Mouse (Mus musculus) CD4-positive, CD25-positive, alpha-beta regulatory T cell, adult 4 months (primary cell): ENCODE measurements around the gene Scd1. TPM values are rescaled to one million over a fixed set of nuclear protein-coding genes. Genes with fewer than 3 reads are reported as not detected.
A peak's percentile ranks its signal among the peaks of the same experiment; 100 is the strongest.
"Not testable (repeated sequence)": the region's sequence is repeated elsewhere in the genome, so short reads cannot be mapped to it uniquely, and the experiment has no call there.

Experiments
- ATAC-seq: one replicate; pipeline ENCODE4 v1.8.0; 2017
- polyA plus RNA-seq, 2 experiments: library from polyadenylated mRNA; unstranded; fragments of 100-300 nt; shearing (Covaris generic); gene quantifications; one replicate each; pipeline ENCODE4 v1.2.1; 2017

Gene Scd1
- polyA plus RNA-seq, 2 experiments from 2014 or later, result 3.2 TPM; not detected in 1

DNA sequence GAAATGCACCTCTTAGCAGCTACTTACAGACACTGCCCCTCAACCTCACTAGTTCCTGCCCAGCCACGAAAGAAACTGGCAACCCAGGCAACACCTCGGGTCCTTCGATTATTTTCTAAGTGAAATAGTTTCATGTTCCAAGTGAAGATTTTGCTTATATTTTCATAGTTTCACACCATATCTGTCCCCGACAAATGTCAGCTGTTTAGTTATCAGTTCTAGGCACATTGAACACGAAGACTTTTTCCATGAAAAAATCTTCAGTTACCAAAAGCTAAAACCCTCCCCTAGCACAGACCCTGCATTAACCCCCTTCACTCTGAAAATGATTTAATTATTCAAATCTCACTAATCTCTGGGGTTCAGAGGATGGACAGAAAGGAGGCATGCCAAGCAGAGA is 10.9 kb downstream of the Scd1 start:
- ATAC-seq, result no peak

DNA sequence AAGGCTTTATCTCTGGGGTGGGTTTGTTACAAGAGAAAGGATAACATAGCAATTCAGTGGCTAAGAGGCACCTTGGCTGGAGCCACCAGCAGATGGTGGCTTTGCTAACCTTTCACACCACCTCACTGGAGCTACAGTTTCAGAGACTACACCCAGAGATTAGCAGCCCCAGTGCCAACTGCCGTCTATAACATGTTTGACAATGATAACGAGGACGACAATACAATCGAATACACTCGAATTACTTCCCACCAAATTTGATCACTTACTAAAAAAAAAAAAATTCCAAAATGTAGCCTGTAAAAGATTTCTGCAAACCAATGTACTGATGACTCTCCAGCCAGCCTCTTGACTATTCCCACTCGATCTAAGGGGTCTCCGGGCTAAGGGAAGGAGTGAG is 12.7 kb downstream of the Scd1 start:
- ATAC-seq, result no peak

DNA sequence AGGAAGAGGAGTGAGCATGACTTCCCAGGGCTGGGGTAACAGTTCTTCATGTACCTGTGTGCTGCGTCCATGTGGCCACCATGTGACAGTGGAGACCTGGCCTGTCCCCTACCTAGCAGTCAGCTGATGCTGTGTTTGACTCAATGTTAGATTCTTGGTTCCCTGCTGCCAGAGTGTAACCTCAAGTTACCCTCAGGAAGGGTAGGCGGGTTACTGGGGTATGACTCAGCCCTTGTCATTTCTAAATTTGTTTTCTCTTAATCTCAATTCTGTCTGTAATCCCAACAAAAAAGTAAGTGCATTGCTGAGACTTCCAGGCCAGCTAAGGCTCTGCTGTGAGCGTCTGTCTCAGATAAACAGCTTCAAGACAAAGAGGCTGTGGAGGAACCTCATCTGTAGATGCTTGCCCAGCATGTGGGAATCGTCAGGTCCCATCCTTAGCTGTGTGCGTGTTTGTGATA is 13.7 kb downstream of the Scd1 start:
- no peak for ATAC-seq

DNA sequence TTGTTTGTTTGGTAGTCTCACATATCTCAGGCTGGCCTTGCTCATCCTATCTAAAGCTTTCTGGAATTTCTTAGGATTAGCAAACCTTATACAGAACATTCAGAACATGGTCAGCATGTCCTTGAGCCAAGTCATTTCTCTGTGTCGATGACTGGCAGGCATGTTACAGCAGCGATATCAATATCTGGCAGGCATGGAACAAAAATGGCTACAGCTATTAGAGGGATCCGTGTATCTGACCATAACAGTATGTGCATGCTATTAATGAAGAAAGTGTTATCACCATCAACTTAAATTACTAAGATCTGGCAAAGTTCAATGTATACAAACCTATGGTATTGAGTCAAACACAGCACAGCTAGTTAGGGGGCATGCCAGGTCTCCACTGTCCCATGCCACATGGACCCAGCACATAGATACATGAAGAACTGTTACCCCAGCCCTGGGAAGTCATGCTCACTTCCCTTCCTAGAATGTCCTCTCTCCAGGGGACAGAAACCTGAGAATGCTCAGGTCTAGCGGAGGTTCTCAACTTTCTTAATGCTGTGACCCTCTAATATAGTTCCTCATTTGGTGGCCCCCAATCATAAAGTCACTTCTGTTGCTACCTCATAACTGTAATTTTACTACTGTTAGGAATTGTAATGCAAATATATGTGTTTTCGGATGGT is 15.2 kb downstream of the Scd1 start:
- ATAC-seq, result no peak

DNA sequence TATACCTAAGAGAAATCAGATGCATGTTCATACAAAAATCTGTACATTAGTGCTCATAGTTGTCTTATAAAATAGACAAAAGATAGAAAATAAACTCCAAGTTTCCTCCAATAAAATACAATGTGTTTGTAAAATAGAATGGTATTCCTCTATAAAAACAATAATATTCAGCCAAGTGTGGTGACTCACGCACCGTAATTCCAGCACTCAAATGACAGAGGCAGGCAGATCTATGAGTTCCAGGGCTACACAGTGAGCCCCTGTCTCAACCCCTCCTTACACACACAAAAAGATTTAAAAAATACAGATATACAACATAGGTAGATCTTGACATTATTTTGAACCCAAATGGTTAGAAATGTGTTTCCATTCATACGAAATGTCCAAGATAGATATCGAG is 15.8 kb downstream of the Scd1 start:
- ATAC-seq, result no peak

DNA sequence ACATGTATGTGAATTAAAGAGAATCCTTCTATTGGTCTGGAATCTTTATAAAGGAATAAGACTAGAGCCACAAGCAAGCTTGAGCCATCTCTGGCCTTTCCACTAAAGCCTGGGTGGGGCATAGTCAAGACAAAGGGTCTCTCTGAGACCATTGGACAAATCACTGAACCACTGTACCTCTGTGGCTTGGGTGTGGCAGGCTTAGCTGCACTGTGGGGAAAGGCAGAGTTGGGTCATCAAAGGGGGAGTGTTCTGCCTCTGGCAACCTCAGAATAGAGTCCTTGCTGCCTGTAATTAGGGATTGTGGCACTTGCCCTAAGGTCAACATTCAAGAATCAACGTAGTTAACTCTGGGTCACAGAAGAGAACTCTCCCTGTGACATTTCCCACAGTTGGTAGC is 18.2 kb downstream of the Scd1 start:
- ATAC-seq, result no peak

DNA sequence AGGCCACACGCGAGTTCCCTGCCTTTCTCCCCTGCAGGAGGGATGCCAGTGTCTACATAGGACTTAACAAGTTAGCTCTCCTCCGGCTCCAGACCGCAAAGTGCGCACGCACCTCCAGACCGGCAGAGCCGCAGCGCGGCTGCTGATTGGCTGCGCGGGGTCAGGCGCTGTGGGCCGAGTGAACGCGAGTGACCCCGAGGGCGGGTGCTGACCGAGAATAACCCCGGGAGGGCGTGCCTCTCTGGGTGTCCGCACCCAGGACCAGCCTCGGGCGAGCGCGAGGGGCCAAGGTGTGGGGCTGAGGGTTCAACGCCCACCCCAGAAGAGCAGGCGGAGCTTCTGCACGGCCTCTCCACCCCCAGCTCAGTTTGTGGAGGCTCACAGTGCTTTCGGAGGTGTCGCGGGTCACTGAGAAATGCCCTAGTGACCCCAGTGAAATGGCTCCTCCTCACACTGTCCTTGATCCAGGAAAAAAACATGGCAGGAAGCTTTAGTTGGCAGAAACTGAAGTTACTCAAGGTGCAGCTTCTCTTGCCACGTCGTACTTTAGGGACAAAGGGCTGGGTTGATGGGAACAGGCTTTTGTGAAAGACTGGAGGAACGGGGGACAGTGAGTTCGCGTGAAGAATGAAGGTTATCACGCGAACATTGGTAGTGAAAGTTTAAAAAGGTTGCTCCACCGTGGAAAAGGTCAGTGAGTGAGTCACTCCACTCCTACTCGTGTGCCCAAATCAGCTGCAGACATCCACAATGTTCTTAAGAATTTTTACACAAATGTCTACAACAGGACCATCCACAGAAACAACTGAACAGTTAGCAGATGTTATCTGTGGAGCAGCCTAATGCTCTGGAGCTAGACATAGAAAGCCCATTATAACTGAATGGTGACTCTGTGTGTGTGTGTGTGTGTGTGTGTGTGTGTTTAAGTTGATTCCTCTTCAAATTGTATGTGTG is 18.9 kb downstream of the Scd1 start:
- ATAC-seq, result peak; percentile 96

DNA sequence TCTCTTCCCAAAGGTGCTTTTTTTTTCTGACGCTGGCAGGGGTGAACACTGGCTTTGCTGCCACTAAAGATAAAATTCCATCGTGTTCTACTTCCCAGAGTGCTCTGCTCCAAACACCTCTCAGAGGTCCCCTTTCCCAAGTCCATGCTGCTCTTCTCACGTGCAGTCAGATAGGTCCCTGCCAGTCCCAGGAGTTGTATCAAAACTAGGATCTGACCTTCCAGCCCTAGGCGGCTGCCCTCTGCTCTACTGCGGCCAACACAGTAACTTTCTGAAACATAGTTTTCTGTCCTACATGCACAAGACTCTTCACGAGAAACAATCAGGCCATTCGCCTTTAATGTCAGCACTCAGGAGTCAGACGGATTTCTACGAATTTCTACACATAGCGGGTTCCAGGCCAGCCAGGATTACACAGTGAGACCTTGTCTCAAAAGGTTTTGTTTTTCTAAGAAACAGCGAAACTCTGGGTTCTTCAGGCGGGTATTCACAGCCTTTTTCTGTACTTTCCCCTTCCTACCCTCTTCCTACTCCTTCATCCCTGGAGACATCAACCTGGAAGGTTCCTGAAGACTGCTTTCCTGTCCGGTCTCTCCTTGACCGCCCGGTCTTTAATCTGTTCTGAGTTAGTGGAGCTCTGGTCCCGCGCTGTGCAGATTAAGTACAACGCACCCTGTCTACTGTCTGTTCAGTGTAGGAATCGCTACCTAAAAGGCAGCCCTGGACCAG is 19.8 kb downstream of the Scd1 start:
- peak; percentile 18 for ATAC-seq

DNA sequence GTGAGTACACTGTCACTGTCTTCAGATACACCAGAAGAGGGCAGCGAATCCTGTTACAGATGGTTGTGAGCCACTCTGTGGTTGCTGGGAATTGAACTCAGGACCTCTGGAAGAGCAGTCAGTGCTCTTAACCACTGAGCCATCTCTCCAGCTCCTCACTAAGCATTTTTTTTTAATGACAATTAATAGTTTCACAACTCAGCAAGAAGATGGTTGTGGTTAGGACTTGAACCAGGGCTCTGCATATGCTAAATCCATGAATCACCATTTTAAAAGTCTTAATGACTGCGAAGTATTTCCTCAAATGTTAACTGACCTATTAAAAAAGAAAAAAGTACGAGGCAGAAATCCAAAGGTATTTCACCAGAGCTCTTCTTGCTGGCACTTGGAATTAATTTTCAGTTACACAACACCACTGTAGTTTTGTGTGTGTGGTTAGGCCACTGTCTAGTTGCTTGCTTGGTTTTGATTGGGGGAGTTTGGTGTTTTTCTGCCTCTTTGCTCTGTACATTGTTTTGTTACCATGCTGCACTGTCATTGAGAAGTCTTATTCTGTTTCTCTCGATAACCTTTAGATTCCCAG is 20.5 kb downstream of the Scd1 start:
- ATAC-seq, result no peak

DNA sequence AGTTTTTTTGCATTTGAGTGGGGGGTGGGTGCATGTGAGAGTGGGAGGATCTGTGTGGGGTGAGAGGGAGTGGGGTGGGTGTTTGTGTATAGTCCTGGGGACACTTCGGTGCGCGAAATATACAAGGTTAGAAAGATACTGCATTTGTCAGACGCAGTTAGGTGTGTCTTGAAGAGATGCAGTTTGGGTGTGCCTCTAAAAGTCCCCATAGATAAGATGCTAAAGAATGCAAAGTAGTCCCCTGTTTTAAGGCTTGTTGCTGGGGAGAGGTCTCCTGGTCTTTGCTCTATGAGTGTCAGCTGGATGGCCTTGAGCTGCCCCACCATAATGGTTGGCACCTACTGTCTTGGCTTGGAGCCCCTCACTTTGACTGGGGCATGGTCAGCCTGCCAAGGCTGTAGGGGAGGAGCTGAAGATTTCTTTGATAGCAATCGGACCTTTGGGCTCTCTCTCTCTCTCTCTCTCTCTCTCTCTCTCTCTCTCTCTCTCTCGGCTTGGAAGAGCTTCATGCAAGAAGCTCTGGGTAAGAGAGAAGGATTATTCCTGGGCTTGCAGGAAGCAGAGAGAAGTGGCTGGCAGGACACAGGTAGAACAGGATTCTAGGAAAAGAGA is 21.7 kb downstream of the Scd1 start:
- ATAC-seq, result no peak

DNA sequence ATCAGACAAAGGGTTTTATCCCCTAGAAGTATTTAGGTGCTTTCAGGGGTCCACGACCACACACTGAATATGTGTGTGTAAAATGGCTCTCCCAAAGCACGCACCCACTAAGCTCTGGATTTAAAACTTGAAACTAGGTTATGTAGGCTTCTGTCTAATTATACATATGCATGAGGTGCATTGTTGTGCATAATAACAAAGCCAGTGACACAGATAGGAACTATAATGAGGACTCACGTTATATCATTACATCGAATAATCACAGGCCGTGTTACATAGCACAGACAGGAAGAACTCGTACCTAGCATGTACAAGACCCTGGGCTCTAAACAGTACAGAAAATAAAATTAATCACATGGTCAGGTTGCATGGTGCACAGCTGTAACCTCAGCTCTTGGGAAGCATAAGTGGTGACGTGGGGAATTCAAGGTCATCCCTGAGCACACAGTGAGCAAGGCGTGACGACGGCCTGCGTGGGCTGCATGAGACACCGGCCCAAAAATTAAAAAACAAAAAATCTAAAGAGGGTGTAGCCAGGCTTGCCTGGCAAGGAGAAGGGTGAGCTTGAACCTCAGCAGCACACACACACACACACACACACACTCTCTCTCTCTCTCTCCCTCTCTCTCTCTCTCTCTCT is 24.9 kb downstream of the Scd1 start:
- ATAC-seq, result no peak

DNA sequence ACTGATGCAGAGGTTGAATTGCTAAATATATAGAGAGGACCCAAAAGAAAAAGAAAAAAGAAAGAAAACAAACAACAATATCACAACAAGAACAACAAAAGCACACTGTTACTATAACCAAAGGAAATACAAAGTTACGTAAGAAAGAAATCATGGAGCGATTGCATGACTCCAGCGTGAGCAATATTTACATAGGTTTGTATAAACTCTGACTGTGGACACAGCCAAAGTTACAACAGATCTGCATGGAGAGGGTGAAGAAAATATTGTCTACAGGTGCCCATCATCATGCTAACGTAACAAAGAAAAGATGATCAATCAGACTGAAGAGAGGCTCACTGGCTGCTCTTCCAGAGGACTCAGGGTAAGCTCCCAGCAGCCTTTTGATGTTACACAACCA is 27.6 kb downstream of the Scd1 start:
- no peak for ATAC-seq

DNA sequence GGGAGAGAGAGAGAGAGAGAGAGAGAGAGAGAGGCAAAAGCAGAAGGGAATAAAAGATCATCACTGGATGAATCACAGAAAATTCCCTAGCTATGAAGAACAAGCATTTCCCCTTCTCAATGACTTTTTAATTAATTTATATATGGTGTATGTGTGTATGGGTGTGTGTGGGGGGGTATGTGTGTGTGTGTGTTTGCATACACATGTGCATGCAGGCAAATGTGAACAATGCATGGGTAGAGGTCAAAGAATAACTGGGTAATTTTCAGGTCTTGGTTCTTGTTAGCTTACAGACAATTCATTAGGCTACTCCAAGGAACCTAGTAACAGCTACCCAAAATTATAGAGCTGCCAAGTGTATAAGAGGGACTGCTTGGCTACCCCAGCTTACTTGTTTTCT is 28.6 kb downstream of the Scd1 start:
- ATAC-seq, result no peak

DNA sequence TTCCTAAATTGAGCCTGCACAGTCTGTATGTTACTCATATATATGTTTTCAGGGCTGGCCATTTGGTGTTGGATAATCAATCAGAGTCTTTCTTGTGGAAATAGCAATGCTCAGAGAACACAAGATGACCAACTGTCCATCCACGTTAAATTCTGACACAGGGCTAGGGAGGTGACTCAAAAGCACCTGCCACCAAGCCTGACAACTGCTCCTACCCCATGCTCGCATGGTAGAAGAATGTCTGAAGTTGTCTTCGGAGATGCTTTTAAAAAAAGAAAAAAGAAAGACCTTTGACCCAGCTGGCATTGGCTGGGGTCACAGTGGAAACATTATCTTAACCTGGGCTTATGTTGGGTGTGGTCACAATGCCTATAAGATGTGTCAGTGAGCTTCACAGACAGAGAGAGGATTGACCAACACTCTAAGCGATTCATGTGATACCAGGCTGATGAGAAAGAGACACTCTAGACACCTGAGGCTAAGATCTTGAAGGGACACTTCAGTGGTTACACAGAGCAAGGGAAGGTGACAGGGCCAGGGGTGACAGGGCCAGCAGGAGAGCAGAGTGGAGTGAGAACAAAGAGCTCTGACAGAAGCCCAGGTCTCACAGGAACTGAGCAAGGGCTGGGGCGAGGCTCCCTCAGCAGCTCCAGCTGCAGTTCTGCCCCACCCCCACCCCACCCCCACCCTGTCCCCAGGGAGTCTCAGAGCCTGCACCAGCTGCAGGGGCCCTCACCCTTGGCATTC is 29.9 kb downstream of the Scd1 start:
- no peak for ATAC-seq

DNA sequence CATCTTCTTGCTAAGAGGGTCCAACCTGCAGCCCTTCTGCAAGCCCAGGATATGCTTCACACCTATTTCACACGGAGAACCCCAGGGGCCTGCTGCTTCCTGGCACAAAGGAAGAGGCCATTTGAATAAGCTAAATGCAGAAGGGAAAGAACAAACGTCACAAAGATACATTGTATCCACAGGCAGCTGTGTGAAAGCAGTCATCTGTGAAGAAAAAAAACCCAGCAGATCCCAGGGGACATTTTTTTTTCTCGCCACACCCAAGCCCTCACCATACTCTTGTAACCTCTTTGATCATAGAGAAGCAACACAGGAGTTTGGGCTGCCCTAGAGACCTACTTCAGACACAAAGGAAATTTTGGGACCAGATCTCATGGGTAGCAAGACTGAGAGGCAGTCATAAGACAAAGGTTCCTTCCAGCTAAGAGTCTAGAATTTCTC is 31.1 kb downstream of the Scd1 start:
- ATAC-seq, result no peak

DNA sequence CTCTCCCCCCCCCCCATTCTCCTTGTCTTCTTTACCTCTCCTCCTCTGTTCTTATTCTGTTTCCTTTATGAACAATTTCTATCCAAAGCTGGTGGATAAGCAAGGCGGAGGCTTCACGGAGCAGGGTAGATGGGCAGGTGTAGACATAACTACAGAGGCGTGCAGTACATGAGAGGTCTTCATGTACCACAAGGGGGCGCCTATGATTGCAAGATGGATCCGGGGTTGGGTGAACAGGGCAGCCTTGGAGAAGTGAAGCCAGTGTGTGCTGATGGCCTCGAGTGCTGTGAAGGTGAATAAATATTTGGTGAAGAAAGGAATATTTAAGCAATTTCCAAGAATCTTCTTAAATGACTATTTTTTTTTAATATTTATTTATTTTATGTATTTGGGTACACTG is 34.7 kb downstream of the Scd1 start:
- peak; percentile 88 for ATAC-seq

DNA sequence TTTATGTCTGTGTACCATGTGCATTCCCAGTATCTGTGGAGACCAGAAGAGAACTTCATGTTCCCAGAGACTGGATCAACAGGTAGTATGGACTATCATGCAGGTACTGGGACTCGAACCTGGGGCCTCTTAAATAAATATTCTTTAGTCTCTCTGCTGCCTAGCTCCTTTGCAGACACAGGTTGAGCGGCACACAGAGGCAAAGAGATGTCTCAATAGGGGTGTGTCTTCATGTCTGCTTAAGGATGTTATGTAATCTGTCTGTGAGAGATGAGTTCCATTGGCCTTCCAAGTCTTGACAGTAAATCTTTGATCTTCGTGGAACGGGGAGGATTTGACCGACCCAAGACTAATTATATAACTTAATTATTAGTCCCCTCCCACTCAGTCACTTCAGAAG is 37.4 kb downstream of the Scd1 start:
- ATAC-seq, result no peak

DNA sequence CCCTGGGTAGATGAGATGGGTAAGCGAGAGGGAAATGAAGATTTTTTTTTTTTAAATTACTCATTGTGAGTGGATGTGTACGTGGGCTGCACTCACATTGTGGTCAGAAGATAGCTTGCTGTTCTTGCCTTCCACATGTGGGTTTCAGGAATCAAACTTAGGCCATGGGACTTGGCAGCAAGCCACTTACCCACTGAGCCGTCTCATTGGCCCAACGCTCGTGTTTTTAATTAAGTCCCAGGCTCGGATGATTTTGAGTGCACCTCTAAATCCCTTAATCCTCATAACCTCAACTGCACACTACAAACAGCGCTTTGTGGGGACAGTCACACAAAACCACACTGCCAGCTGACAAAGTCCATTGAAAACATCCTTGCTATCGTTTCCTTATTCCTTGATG is 38.3 kb downstream of the Scd1 start:
- ATAC-seq, result no peak

DNA sequence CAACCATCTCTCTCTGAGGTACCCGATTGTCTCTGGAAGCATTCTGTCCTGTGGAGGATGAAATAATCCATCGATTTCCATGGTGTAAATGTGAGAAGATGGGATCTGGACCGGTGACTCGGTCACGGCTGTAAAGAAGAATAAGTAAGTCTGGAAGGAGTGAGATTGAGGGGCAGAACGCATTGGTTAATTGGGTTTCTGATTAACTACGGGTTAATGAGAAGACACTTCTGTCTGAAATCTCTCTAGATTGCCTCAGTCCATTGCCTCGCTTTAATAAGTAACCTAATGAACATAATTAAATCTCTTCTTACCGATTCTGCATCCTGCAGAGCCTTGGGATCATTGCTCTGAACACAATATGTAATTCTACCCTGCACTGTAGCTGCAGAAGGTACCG is 40.6 kb downstream of the Scd1 start:
- not testable (repeated sequence) for ATAC-seq

DNA sequence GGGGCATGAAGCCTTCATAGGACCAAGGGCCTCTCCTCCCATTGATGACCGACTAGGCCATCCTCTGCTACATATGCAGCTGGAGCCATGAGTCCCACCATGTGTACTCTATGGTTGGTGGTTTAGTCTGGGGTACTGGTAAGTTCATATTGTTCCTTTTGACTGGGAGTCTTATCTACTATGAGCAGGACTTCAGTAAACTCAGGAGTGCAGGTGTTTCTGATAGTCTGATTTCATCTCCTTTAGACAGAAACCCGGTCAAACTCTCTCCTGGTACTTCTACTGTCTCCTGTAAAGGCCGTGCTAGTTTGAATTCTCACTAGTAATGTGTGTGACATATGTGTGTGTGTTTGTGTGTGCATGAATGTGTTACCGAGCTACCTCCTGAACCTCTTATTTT is 41.9 kb downstream of the Scd1 start:
- ATAC-seq, result no peak

DNA sequence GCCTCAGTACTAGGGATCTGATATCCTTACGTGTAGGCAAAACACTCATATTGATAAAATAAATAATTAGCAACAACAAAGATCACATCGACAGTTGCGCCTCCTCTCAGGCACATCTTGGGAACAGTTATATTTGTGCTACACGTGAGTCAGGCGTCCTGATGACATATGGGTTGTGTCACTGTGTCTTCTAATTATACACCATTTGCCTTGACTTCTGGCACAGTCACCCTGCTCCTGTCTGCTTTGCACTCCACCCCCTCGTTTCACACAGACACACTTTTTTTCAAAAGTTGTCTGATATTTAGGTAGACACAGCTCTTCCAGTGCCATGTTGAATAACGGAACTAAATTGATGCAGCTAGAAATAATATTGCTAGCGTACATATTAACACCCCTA is 43.6 kb downstream of the Scd1 start:
- ATAC-seq, result no peak
